Mouse (Mus musculus) heart, adult 2 months (tissue): ENCODE measurements around the gene Nsmce4a. TPM values are rescaled to one million over a fixed set of nuclear protein-coding genes. Genes with fewer than 3 reads are reported as not detected.

Source experiments
- DNase-seq, 2 experiments: peaks; one replicate each; pipeline ENCODE4 v3.0.0; 2021
- H3K27ac ChIP-seq: fragments of 200-600 bp; 2 replicates; pipeline ENCODE4 v1.8.1; 2022
- H3K27me3 ChIP-seq: fragments of 200-500 bp; 2 replicates; pipeline ENCODE4 v1.6.1; 2012; ENCODE audit warnings: mild to moderate bottlenecking, low read length, inconsistent platforms, mixed read lengths; ENCODE audit not compliant: control insufficient read depth, insufficient read depth
- H3K36me3 ChIP-seq: fragments of 200-500 bp; 2 replicates; pipeline ENCODE4 v1.6.1; 2012; ENCODE audit warnings: low read length, inconsistent platforms; ENCODE audit not compliant: control insufficient read depth, insufficient read depth
- H3K4me1 ChIP-seq: fragments of 200-500 bp; 2 replicates; pipeline ENCODE4 v1.6.1; 2011; ENCODE audit warnings: low read length; ENCODE audit not compliant: control insufficient read depth, insufficient read depth
- H3K4me3 ChIP-seq: fragments of 200-600 bp; 2 replicates; pipeline ENCODE4 v1.8.1; 2022
- H3K79me2 ChIP-seq: fragments of 200-500 bp; replicated peaks from 2 replicates; pipeline ENCODE4 v1.6.1; 2012; ENCODE audit warnings: mild to moderate bottlenecking, inconsistent platforms, low read length, moderate library complexity, mixed read lengths; ENCODE audit not compliant: control insufficient read depth, insufficient read depth
- H3K9ac ChIP-seq: fragments of 200-500 bp; 2 replicates; pipeline ENCODE4 v1.6.1; 2012; ENCODE audit warnings: low read depth, mild to moderate bottlenecking, control low read depth, inconsistent platforms, low read length, mixed read lengths
- CTCF ChIP-seq: fragments of 200-600 bp; IDR thresholded peaks from 2 replicates; pipeline ENCODE4 v1.8.1; 2022; ENCODE audit warnings: antibody characterized with exemption, mild to moderate bottlenecking, moderate library complexity
- EP300 ChIP-seq: fragments of 200-500 bp; IDR thresholded peaks from 2 replicates; pipeline ENCODE4 v1.6.1; 2011; ENCODE audit warnings: low read depth, low read length, control low read depth; ENCODE audit not compliant: insufficient read depth
- POLR2A ChIP-seq: fragments of 200-500 bp; IDR thresholded peaks from 2 replicates; pipeline ENCODE4 v1.6.1; 2011; ENCODE audit warnings: mild to moderate bottlenecking, low read depth, low read length, control low read depth; ENCODE audit not compliant: insufficient read depth
- WGBS: fragments of 180-500 bp; shearing (Covaris S2); methylation state at CpG from one replicate; pipeline ENCODE4 v1.1.7; 2018; 5-methylcytosine and 5-hydroxymethylcytosine counted together
- intact Hi-C: fragments of 180-260 bp; cut with DNase I; formaldehyde crosslinking; loops from one replicate; pipeline ENCODE4 v1.15.1; 2025
- polyA plus RNA-seq: library from polyadenylated mRNA; depleted of rRNA; stranded (reverse); fragments of >200 nt; gene quantifications from 2 replicates; pipeline ENCODE4 v1.2.3, GENCODE M21; 2012
- total RNA-seq, 2 experiments: library from RNA; stranded (reverse); gene quantifications; 2 replicates each; pipeline ENCODE4 v1.2.3; 2021

Nsmce4a gene
- total and polyA plus RNA-seq, 3 experiments: 20.0 to 46.0 (median 38.6) TPM

- no peaks in the 10 kb centered on the region for H3K27me3 ChIP-seq
- WGBS: 91% methylated on average over 4 of the region's 4 CpGs
- peak in 1 of 2 experiments; percentile 8 for DNase-seq
- TF ChIP-seq CTCF: no peak
- no peak for TF ChIP-seq POLR2A
- no peak for TF ChIP-seq EP300
- no peak overlapping the region for H3K4me3 ChIP-seq
- no peaks in the 10 kb centered on the region; the same call in none of the 2 replicates for H3K36me3 ChIP-seq
- H3K4me1 ChIP-seq: no peaks in the 10 kb centered on the region
- H3K27ac ChIP-seq: no peak overlapping the region
- intact Hi-C loops: loop anchor here (5.0 kb wide), 1 partner anchor 125 kb away; no protein-coding TSS in a partner anchor
- no peaks in the 10 kb centered on the region for H3K79me2 ChIP-seq
- H3K9ac ChIP-seq: no peak overlapping the region
Observed at GRCm38 (mm10) chr7:130606958-130607357, 34.0 kb upstream of the Nsmce4a start.

- TF ChIP-seq POLR2A (no peak), EP300 (peak; percentile 76; the same call in 1 of the 2 replicates), CTCF (peak; percentile 90)
- Histone ChIP-seq H3K27ac (no peak overlapping the region), H3K27me3 (no peaks in the 10 kb centered on the region), H3K4me1 (no peaks in the 10 kb centered on the region), H3K79me2 (no peaks in the 10 kb centered on the region), H3K36me3 (no peaks in the 10 kb centered on the region; the same call in none of the 2 replicates), H3K4me3 (no peak overlapping the region), H3K9ac (no peak overlapping the region)
- 25% methylated on average over 6 of the region's 6 CpGs for WGBS
- DNase-seq: peak in 1 of 2 experiments; percentile 27
- intact Hi-C loops: loop anchor here (2.0 to 5.0 kb wide), 3 partner anchors 68 to 158 kb away; no protein-coding TSS in a partner anchor
Observed at GRCm38 (mm10) chr7:130605111-130605510, 32.2 kb upstream of the Nsmce4a start.

GRCm38 (mm10) chr7:130604390-130604789, 31.5 kb upstream of the Nsmce4a start:
- H3K4me3 ChIP-seq: no peak overlapping the region
- H3K79me2 ChIP-seq: no peaks in the 10 kb centered on the region
- no peak for DNase-seq
- intact Hi-C loops: loop anchor here (1.0 to 2.0 kb wide), 3 partner anchors 68 to 158 kb away; no protein-coding TSS in a partner anchor
- no peak for TF ChIP-seq CTCF
- TF ChIP-seq EP300: no peak
- no peak for TF ChIP-seq POLR2A
- H3K4me1 ChIP-seq: no peaks in the 10 kb centered on the region; the same call in 1 of the 2 replicates
- H3K27me3 ChIP-seq: no peaks in the 10 kb centered on the region
- H3K27ac ChIP-seq: no peak overlapping the region
- 51% methylated on average over 2 of the region's 2 CpGs for WGBS
- H3K36me3 ChIP-seq: no peaks in the 10 kb centered on the region; the same call in none of the 2 replicates
- H3K9ac ChIP-seq: no peak overlapping the region

- peak in 1 of 2 experiments; percentile 11 for DNase-seq
- Histone ChIP-seq H3K9ac (no peak overlapping the region), H3K4me1 (no peaks in the 10 kb centered on the region; the same call in 1 of the 2 replicates), H3K79me2 (no peaks in the 10 kb centered on the region), H3K4me3 (no peak overlapping the region), H3K36me3 (no peaks in the 10 kb centered on the region; the same call in none of the 2 replicates), H3K27ac (no peak overlapping the region), H3K27me3 (no peaks in the 10 kb centered on the region)
- WGBS: 66% methylated on average over 5 of the region's 5 CpGs
- intact Hi-C loops: no loop called here
- TF ChIP-seq CTCF (no peak), POLR2A (no peak), EP300 (no peak)
Observed at GRCm38 (mm10) chr7:130603556-130603955, 30.6 kb upstream of the Nsmce4a start.

GRCm38 (mm10) chr7:130602804-130603203, 29.9 kb upstream of the Nsmce4a start:
- 83% methylated on average over 1 of the region's 1 CpGs for WGBS
- TF ChIP-seq POLR2A (no peak), CTCF (no peak), EP300 (no peak)
- intact Hi-C loops: no loop called here
- H3K79me2 ChIP-seq: no peaks in the 10 kb centered on the region
- peak in 1 of 2 experiments; percentile 8 for DNase-seq
- no peak overlapping the region for H3K9ac ChIP-seq
- H3K27ac ChIP-seq: no peak overlapping the region
- H3K4me1 ChIP-seq: no peaks in the 10 kb centered on the region; the same call in 1 of the 2 replicates
- no peak overlapping the region for H3K4me3 ChIP-seq
- no peaks in the 10 kb centered on the region for H3K27me3 ChIP-seq
- no peaks in the 10 kb centered on the region; the same call in none of the 2 replicates for H3K36me3 ChIP-seq

- Histone ChIP-seq H3K9ac (no peak overlapping the region), H3K27me3 (no peaks in the 10 kb centered on the region), H3K4me1 (no peaks in the 10 kb centered on the region; the same call in 1 of the 2 replicates), H3K27ac (no peak overlapping the region), H3K79me2 (no peaks in the 10 kb centered on the region), H3K4me3 (no peak overlapping the region), H3K36me3 (no peaks in the 10 kb centered on the region; the same call in none of the 2 replicates)
- intact Hi-C loops: no loop called here
- 84% methylated on average over 2 of the region's 2 CpGs for WGBS
- no peak for TF ChIP-seq POLR2A
- peak in 1 of 2 experiments; percentile 12 for DNase-seq
Observed at GRCm38 (mm10) chr7:130600546-130600945, 27.6 kb upstream of the Nsmce4a start.
